Mouse (Mus musculus) mammary gland, adult 2 months (tissue): Measurements from ENCODE around the gene Olfr331. TPM values are rescaled to one million over a fixed set of nuclear protein-coding genes. Genes with fewer than 3 reads are reported as not detected.

ENCODE experiments used
- polyA plus RNA-seq: library from polyadenylated mRNA; depleted of rRNA; stranded (reverse); fragments of >200 nt; gene quantifications from 2 replicates; pipeline ENCODE4 v1.2.3, GENCODE M21; 2012; ENCODE audit warnings: low replicate concordance; rRNA removed

Olfr331 gene
- not detected in 2 replicates for polyA plus RNA-seq

GRCm38 (mm10) chr11:58502472-58502871 is at the start of gene Olfr331:
Olfr331 (minus strand) TSS chr11:58502572.

GRCm38 (mm10) chr11:58546322-58546721 is 44.0 kb upstream of the Olfr331 start, which contains the start of gene Olfr329-ps:
Olfr329-ps (minus strand) TSS chr11:58546422.

GRCm38 (mm10) chr11:58534736-58535135 is 32.4 kb upstream of the Olfr331 start, which contains the start of gene Olfr330:
Olfr330 (minus strand) TSS chr11:58534836.

GRCm38 (mm10) chr11:58492455-58492854 is 9.9 kb downstream of the Olfr331 start, which contains the start of gene Olfr332:
Olfr332 (minus strand) TSS chr11:58492555.

GRCm38 (mm10) chr11:58462170-58462569 is 40.2 kb downstream of the Olfr331 start, which contains the start of gene Olfr30:
Olfr30 (minus strand) TSS chr11:58462270.

GRCm38 (mm10) chr11:58452759-58453158 is 49.6 kb downstream of the Olfr331 start, which contains the start of gene Lypd9:
Lypd9 (minus strand) TSS chr11:58452923.

Other genes starting within 250 kb of the Olfr331 start
- 0.10 and 0.69 TPM in 2 replicates for gene 4930438A08Rik, start 227.8 kb downstream of the Olfr331 start, polyA plus RNA-seq
- 23.9 and 26.7 TPM in 2 replicates for gene Zfp692, start 195.5 kb downstream of the Olfr331 start, polyA plus RNA-seq
- 36.8 and 48.8 TPM in 2 replicates for gene Zfp672, start 172.2 kb downstream of the Olfr331 start, polyA plus RNA-seq
- 31.9 and 32.8 TPM in 2 replicates for gene Sh3bp5l, start 171.8 kb downstream of the Olfr331 start, polyA plus RNA-seq
- gene Lypd8, start 123.5 kb downstream of the Olfr331 start, polyA plus RNA-seq, result 0.49 TPM in 1 of 2 replicates, not detected in the other
- gene 1810065E05Rik, start 81.5 kb downstream of the Olfr331 start, polyA plus RNA-seq, result 0.13 TPM in 1 of 2 replicates, not detected in the other
- 0.11 and 0.19 TPM in 2 replicates for gene Gm12253, start 70.0 kb downstream of the Olfr331 start, polyA plus RNA-seq
- not detected in 2 replicates for gene Lypd9, start 49.6 kb downstream of the Olfr331 start, polyA plus RNA-seq
- not detected in 2 replicates for gene Olfr30, start 40.3 kb downstream of the Olfr331 start, polyA plus RNA-seq
- not detected in 2 replicates for gene Olfr332, start 10.0 kb downstream of the Olfr331 start, polyA plus RNA-seq
- 0.12 TPM in 1 of 2 replicates, not detected in the other for gene Olfr330, start 32.3 kb upstream of the Olfr331 start, polyA plus RNA-seq
- gene Olfr329-ps, start 43.9 kb upstream of the Olfr331 start, polyA plus RNA-seq, result 0.11 TPM in 1 of 2 replicates, not detected in the other
- gene Olfr328, start 53.1 kb upstream of the Olfr331 start, polyA plus RNA-seq, result 0.04 TPM in 1 of 2 replicates, not detected in the other
- 0.13 TPM in 1 of 2 replicates, not detected in the other for gene Olfr224, start 68.0 kb upstream of the Olfr331 start, polyA plus RNA-seq
- gene Olfr325, start 75.2 kb upstream of the Olfr331 start, polyA plus RNA-seq, result not detected in 2 replicates
- not detected in 2 replicates for gene Olfr324, start 92.5 kb upstream of the Olfr331 start, polyA plus RNA-seq
- gene 2210407C18Rik, start 113.5 kb upstream of the Olfr331 start, polyA plus RNA-seq, result 0.82 and 1.9 TPM in 2 replicates
- gene Olfr323, start 127.9 kb upstream of the Olfr331 start, polyA plus RNA-seq, result 0.92 TPM in 1 of 2 replicates, not detected in the other
- gene Trim58, start 137.9 kb upstream of the Olfr331 start, polyA plus RNA-seq, result 0.11 TPM in 1 of 2 replicates, not detected in the other
- not detected in 2 replicates for gene Olfr322, start 156.2 kb upstream of the Olfr331 start, polyA plus RNA-seq
- not detected in 2 replicates for gene Olfr320, start 178.5 kb upstream of the Olfr331 start, polyA plus RNA-seq
- not detected in 2 replicates for gene Olfr319, start 196.6 kb upstream of the Olfr331 start, polyA plus RNA-seq
- gene Olfr318, start 221.4 kb upstream of the Olfr331 start, polyA plus RNA-seq, result not detected in 2 replicates
- gene Olfr317, start 236.6 kb upstream of the Olfr331 start, polyA plus RNA-seq, result not detected in 2 replicates